Mouse (Mus musculus): Measurements from ENCODE around the gene Pla2g4f. TPM values are rescaled to one million over a fixed set of nuclear protein-coding genes. Genes with fewer than 3 reads are reported as not detected.

Gene Pla2g4f
- polyA plus RNA-seq, 1 experiment from 2014 or later: 0.07 TPM

- Histone ChIP-seq H3K9me3 (replicated peaks; ENCODE audit: low read length) (no peaks in the 10 kb centered on the region), H3K9ac (ENCODE audit: low read depth, low read length) (no peak overlapping the region), H3K4me2 (ENCODE audit: low read length) (no peak overlapping the region), H3K27ac (no peak overlapping the region), H3K36me3 (ENCODE audit: insufficient read depth, low read length) (no peaks in the 10 kb centered on the region), H3K4me1 (replicated peaks; ENCODE audit: insufficient read depth, low read length) (no peaks in the 10 kb centered on the region), H3K4me3 (replicated peaks; ENCODE audit: low read depth, low read length) (no peak overlapping the region), H3K27me3 (ENCODE audit: insufficient read depth, low read length) (no peaks in the 10 kb centered on the region)
- DNase-seq (ENCODE audit: low spot score): no peak
- TF ChIP-seq CTCF (IDR thresholded peaks at IDR 0.05; ENCODE audit: low read depth): no peak
- 75% methylated on average over 5 of the region's 5 CpGs for WGBS
- ATAC-seq (replicated peaks; ENCODE audit: low FRiP score, low read depth): no peak
Observed at GRCm38 (mm10) chr2:120284094-120284493, 29.9 kb downstream of the Pla2g4f start.

GRCm38 (mm10) chr2:120283550-120283949, 30.4 kb downstream of the Pla2g4f start:
- no peaks in the 10 kb centered on the region for H3K4me1 ChIP-seq (replicated peaks; ENCODE audit: insufficient read depth, low read length)
- WGBS: 25% methylated on average over 6 of the region's 6 CpGs
- no peak overlapping the region for H3K27ac ChIP-seq
- no peak overlapping the region for H3K9ac ChIP-seq (ENCODE audit: low read depth, low read length)
- DNase-seq (ENCODE audit: low spot score): no peak
- no peaks in the 10 kb centered on the region for H3K9me3 ChIP-seq (replicated peaks; ENCODE audit: low read length)
- no peaks in the 10 kb centered on the region for H3K27me3 ChIP-seq (ENCODE audit: insufficient read depth, low read length)
- no peak overlapping the region for H3K4me3 ChIP-seq (replicated peaks; ENCODE audit: low read depth, low read length)
- ATAC-seq (replicated peaks; ENCODE audit: low FRiP score, low read depth): no peak
- no peaks in the 10 kb centered on the region for H3K36me3 ChIP-seq (ENCODE audit: insufficient read depth, low read length)
- no peak for TF ChIP-seq CTCF (IDR thresholded peaks at IDR 0.05; ENCODE audit: low read depth)
- H3K4me2 ChIP-seq (ENCODE audit: low read length): no peak overlapping the region

- Histone ChIP-seq H3K4me3 (replicated peaks; ENCODE audit: low read depth, low read length) (no peak overlapping the region), H3K9ac (ENCODE audit: low read depth, low read length) (no peak overlapping the region), H3K27me3 (ENCODE audit: insufficient read depth, low read length) (no peaks in the 10 kb centered on the region), H3K4me2 (ENCODE audit: low read length) (no peak overlapping the region), H3K27ac (no peak overlapping the region), H3K36me3 (ENCODE audit: insufficient read depth, low read length) (no peaks in the 10 kb centered on the region), H3K9me3 (replicated peaks; ENCODE audit: low read length) (no peaks in the 10 kb centered on the region), H3K4me1 (replicated peaks; ENCODE audit: insufficient read depth, low read length) (no peaks in the 10 kb centered on the region)
- no peak for DNase-seq (ENCODE audit: low spot score)
- no peak for ATAC-seq (replicated peaks; ENCODE audit: low FRiP score, low read depth)
- 56% methylated on average over 3 of the region's 3 CpGs for WGBS
- TF ChIP-seq CTCF (IDR thresholded peaks at IDR 0.05; ENCODE audit: low read depth): peak; percentile 45
Observed at GRCm38 (mm10) chr2:120281221-120281620, 32.7 kb downstream of the Pla2g4f start.

GRCm38 (mm10) chr2:120279961-120280360, 34.0 kb downstream of the Pla2g4f start:
- Histone ChIP-seq H3K4me3 (replicated peaks; ENCODE audit: low read depth, low read length) (no peak overlapping the region), H3K36me3 (ENCODE audit: insufficient read depth, low read length) (no peaks in the 10 kb centered on the region), H3K9ac (ENCODE audit: low read depth, low read length) (no peak overlapping the region), H3K4me1 (replicated peaks; ENCODE audit: insufficient read depth, low read length) (no peaks in the 10 kb centered on the region), H3K27ac (no peak overlapping the region), H3K9me3 (replicated peaks; ENCODE audit: low read length) (no peaks in the 10 kb centered on the region), H3K4me2 (ENCODE audit: low read length) (no peak overlapping the region), H3K27me3 (ENCODE audit: insufficient read depth, low read length) (no peaks in the 10 kb centered on the region)
- TF ChIP-seq CTCF (IDR thresholded peaks at IDR 0.05; ENCODE audit: low read depth): peak; percentile 83
- 14% methylated on average over 8 of the region's 8 CpGs for WGBS
- ATAC-seq (replicated peaks; ENCODE audit: low FRiP score, low read depth) (no peak), DNase-seq (ENCODE audit: low spot score) (peak; percentile 63)

GRCm38 (mm10) chr2:120276951-120277350, 37.0 kb downstream of the Pla2g4f start:
- 72% methylated on average over 4 of the region's 4 CpGs for WGBS
- TF ChIP-seq CTCF (IDR thresholded peaks at IDR 0.05; ENCODE audit: low read depth): no peak
- no peaks in the 10 kb centered on the region for H3K27me3 ChIP-seq (ENCODE audit: insufficient read depth, low read length)
- H3K4me3 ChIP-seq (replicated peaks; ENCODE audit: low read depth, low read length): no peak overlapping the region
- H3K36me3 ChIP-seq (ENCODE audit: insufficient read depth, low read length): no peaks in the 10 kb centered on the region
- ATAC-seq (replicated peaks; ENCODE audit: low FRiP score, low read depth): no peak
- H3K9me3 ChIP-seq (replicated peaks; ENCODE audit: low read length): no peaks in the 10 kb centered on the region
- no peak overlapping the region for H3K27ac ChIP-seq
- no peak overlapping the region for H3K4me2 ChIP-seq (ENCODE audit: low read length)
- no peak overlapping the region for H3K9ac ChIP-seq (ENCODE audit: low read depth, low read length)
- DNase-seq (ENCODE audit: low spot score): no peak
- H3K4me1 ChIP-seq (replicated peaks; ENCODE audit: insufficient read depth, low read length): no peaks in the 10 kb centered on the region

- Histone ChIP-seq H3K27me3 (ENCODE audit: insufficient read depth, low read length) (no peaks in the 10 kb centered on the region), H3K9ac (ENCODE audit: low read depth, low read length) (no peak overlapping the region), H3K36me3 (ENCODE audit: insufficient read depth, low read length) (no peaks in the 10 kb centered on the region), H3K27ac (no peak overlapping the region), H3K4me3 (replicated peaks; ENCODE audit: low read depth, low read length) (no peak overlapping the region), H3K9me3 (replicated peaks; ENCODE audit: low read length) (no peaks in the 10 kb centered on the region), H3K4me2 (ENCODE audit: low read length) (peak overlapping the region; percentile 35), H3K4me1 (replicated peaks; ENCODE audit: insufficient read depth, low read length) (no peaks in the 10 kb centered on the region)
- ATAC-seq (replicated peaks; ENCODE audit: low FRiP score, low read depth): peak; percentile 85
- TF ChIP-seq CTCF (IDR thresholded peaks at IDR 0.05; ENCODE audit: low read depth): peak; percentile 61
- 1% methylated on average over 9 of the region's 9 CpGs for WGBS
- peak; percentile 52 for DNase-seq (ENCODE audit: low spot score)
Observed at GRCm38 (mm10) chr2:120268635-120269034, 45.3 kb downstream of the Pla2g4f start.

- no peak overlapping the region for H3K9ac ChIP-seq (ENCODE audit: low read depth, low read length)
- peak; percentile 7 for DNase-seq (ENCODE audit: low spot score)
- no peak overlapping the region for H3K4me3 ChIP-seq (replicated peaks; ENCODE audit: low read depth, low read length)
- no peaks in the 10 kb centered on the region for H3K27me3 ChIP-seq (ENCODE audit: insufficient read depth, low read length)
- no peak overlapping the region for H3K4me2 ChIP-seq (ENCODE audit: low read length)
- no peak overlapping the region for H3K27ac ChIP-seq
- ATAC-seq (replicated peaks; ENCODE audit: low FRiP score, low read depth): no peak
- H3K36me3 ChIP-seq (ENCODE audit: insufficient read depth, low read length): no peaks in the 10 kb centered on the region
- no peaks in the 10 kb centered on the region for H3K9me3 ChIP-seq (replicated peaks; ENCODE audit: low read length)
- no peaks in the 10 kb centered on the region for H3K4me1 ChIP-seq (replicated peaks; ENCODE audit: insufficient read depth, low read length)
- TF ChIP-seq CTCF (IDR thresholded peaks at IDR 0.05; ENCODE audit: low read depth): peak; percentile 41
- WGBS: 77% methylated on average over 6 of the region's 6 CpGs
Observed at GRCm38 (mm10) chr2:120265523-120265922, 48.4 kb downstream of the Pla2g4f start.
